Mouse (Mus musculus) heart, embryonic 14.5 days (tissue): ENCODE measurements around the gene Gpr162. TPM values are rescaled to one million over a fixed set of nuclear protein-coding genes. Genes with fewer than 3 reads are reported as not detected.

Experiments used
- ATAC-seq: fragments of 200-750 bp; cut with Nextera tagmentation; 2 replicates; pipeline ENCODE4 v1.8.0; 2017; ENCODE audit warnings: low read depth, moderate TSS enrichment; ENCODE audit not compliant: insufficient number of reproducible peaks, insufficient read depth, low FRiP score
- H3K27ac ChIP-seq, 2 experiments: fragments of 200-500 bp in 1 of 2; fragments of 300-500 bp in 1 of 2; sonication (generic) in 1 of 2; replicated peaks in 1 of 2; 2 replicates each; pipeline ENCODE4 v1.5.1; 2012 to 2014; ENCODE audit warnings: low read depth in 2 of 2, low read length in 2 of 2, control low read depth in 1 of 2, mild to moderate bottlenecking in 1 of 2, mixed read lengths in 1 of 2; ENCODE audit not compliant: control insufficient read depth in 1 of 2, insufficient read depth in 1 of 2
- H3K27me3 ChIP-seq: fragments of 300-500 bp; sonication (generic); 2 replicates; pipeline ENCODE4 v1.6.1; 2014; ENCODE audit warnings: mild to moderate bottlenecking, low read length, control low read depth; ENCODE audit not compliant: control insufficient read depth, insufficient read depth
- H3K36me3 ChIP-seq: fragments of 300-500 bp; sonication (generic); 2 replicates; pipeline ENCODE4 v1.6.1; 2014; ENCODE audit warnings: mild to moderate bottlenecking, control low read depth, low read length, mixed read lengths; ENCODE audit not compliant: control insufficient read depth, insufficient read depth
- H3K4me1 ChIP-seq, 2 experiments: fragments of 200-500 bp in 1 of 2; fragments of 300-500 bp in 1 of 2; sonication (generic) in 1 of 2; 2 replicates each; pipeline ENCODE4 v1.6.1; 2012 to 2014; ENCODE audit warnings: low read length in 2 of 2, control low read depth in 1 of 2, mixed read lengths in 1 of 2; ENCODE audit not compliant: control insufficient read depth in 2 of 2, insufficient read depth in 2 of 2
- H3K4me2 ChIP-seq: fragments of 300-500 bp; sonication (generic); 2 replicates; pipeline ENCODE4 v1.6.1; 2014; ENCODE audit warnings: mild to moderate bottlenecking, low read length
- H3K4me3 ChIP-seq, 2 experiments: fragments of 200-500 bp in 1 of 2; fragments of 300-500 bp in 1 of 2; sonication (generic) in 1 of 2; 2 replicates each; pipeline ENCODE4 v1.5.1; 2012 to 2014; ENCODE audit warnings: low read length in 2 of 2, mild to moderate bottlenecking in 2 of 2, control low read depth in 1 of 2, low read depth in 1 of 2, moderate library complexity in 1 of 2; ENCODE audit not compliant: control insufficient read depth in 1 of 2, insufficient read depth in 1 of 2
- H3K9ac ChIP-seq: fragments of 300-500 bp; sonication (generic); 2 replicates; pipeline ENCODE4 v1.6.1; 2014; ENCODE audit warnings: mild to moderate bottlenecking, low read length
- H3K9me3 ChIP-seq: fragments of 300-500 bp; sonication (generic); 2 replicates; pipeline ENCODE4 v1.6.1; 2016; ENCODE audit warnings: low read length, control low read depth; ENCODE audit not compliant: control insufficient read depth
- WGBS: fragments of 180-500 bp; shearing (Covaris S2); extraction: QIAGEN DNeasy Blood & Tissue Kit; methylation state at CpG from one replicate; pipeline ENCODE4 v1.1.7; 2014; 5-methylcytosine and 5-hydroxymethylcytosine counted together
- polyA plus RNA-seq: library from polyadenylated mRNA; unstranded; fragments of >200 nt; fragmentation: Nextera tagmentation; extraction: Ambion mirVana; gene quantifications from 2 replicates; pipeline ENCODE4 v1.2.1, GENCODE M21; 2014

Gpr162 gene
- polyA plus RNA-seq, 1 experiment from 2014 or later: 0.86 TPM

DNA sequence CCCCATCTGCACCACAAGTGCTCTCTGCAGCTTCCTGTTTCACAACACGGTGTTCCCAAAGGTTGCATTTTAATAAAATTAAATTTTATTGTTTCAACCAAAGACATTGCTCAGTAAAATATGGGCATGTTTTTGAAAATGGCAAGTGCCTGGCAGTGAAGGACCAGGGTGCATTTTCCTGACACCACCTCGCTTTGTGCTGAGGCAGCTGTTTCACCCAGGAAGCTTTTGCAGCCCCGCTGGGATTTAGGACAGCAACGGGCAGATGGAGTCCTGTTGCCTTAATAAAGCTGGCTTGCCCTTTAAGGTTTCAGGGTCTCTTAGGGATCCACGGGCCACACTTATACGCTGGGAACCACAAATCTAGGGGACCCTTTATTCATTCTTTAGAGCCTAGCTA lies 27.2 kb upstream of the Gpr162 start:
- H3K27ac ChIP-seq: no peak overlapping the region
- H3K27me3 ChIP-seq: no peaks in the 10 kb centered on the region
- H3K4me1 ChIP-seq: no peaks in the 10 kb centered on the region
- WGBS: 62% methylated on average over 6 of the region's 6 CpGs
- H3K9me3 ChIP-seq: no peaks in the 10 kb centered on the region
- H3K9ac ChIP-seq: no peak overlapping the region
- no peaks in the 10 kb centered on the region for H3K36me3 ChIP-seq
- no peak overlapping the region for H3K4me3 ChIP-seq
- no peak overlapping the region for H3K4me2 ChIP-seq
- ATAC-seq: no peak

DNA sequence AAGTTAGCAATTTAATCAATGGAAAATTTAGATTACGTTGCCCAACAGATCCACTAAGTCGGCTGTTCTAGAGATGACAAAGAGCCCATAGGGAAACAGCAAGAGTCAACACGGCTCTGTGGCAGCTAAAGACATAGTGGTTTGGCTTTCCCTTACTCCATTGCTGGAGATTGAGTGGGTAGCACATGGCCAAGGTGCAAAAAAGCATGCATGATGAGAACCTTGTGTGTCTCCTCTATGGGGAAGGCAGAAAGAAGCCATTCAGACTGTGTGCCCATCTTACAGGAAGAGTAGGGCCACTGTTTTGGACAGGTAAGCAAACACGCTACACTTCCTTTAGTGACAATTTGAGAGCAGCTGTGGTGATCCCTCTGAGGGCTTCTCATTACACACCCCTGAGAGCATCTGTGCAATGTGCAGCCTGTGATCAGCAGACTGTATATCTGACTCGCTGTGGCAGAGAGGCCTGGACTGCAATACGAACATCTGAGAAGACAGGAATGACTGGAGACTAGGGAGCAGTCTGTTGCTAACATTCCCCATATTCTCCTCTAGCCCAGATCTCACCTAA lies 24.9 kb upstream of the Gpr162 start:
- ATAC-seq: no peak
- Histone ChIP-seq H3K4me1 (peaks cover 2 to 3% of the 10 kb centered on the region in 2 experiments; a peak in 2 of 4 replicates), H3K9ac (no peak overlapping the region), H3K27me3 (no peaks in the 10 kb centered on the region), H3K9me3 (no peaks in the 10 kb centered on the region), H3K4me2 (no peak overlapping the region), H3K4me3 (no peak overlapping the region), H3K36me3 (no peaks in the 10 kb centered on the region), H3K27ac (no peak overlapping the region)
- WGBS: 85% methylated on average over 6 of the region's 6 CpGs

DNA sequence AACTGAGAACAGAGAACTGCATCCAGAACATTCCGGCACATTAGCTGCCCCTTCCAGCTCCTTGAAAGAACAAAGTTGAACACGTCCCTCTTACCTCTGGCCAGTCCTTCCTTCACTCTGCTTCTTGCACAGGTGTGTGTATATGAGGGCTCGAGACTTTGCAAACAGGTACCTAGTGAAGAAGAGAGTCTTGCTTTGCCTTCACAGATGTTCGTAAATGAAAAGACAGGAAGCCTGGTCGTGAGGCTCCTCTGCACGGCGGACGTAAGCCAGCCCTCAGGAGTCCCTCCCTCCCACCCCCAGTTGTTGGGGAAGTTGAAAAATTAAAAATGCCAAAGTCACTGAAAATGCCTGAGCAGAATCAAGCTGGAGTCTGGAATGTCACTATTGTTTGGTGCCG lies 24.2 kb upstream of the Gpr162 start, which contains the start of gene Cd4:
Gene Cd4, minus strand, starts transcription at position 236 of the 400 bp plus-strand sequence.
- Histone ChIP-seq H3K36me3 (no peaks in the 10 kb centered on the region), H3K27ac (no peak within 1 kb of the TSS), H3K9me3 (no peaks in the 10 kb centered on the region), H3K4me2 (no peak within 1 kb of the TSS), H3K4me1 (peaks cover 2 to 3% of the 10 kb centered on the region in 2 experiments; a peak in 2 of 4 replicates), H3K9ac (no peak within 1 kb of the TSS), H3K27me3 (no peaks in the 10 kb centered on the region), H3K4me3 (no peak within 1 kb of the TSS)
- 82% methylated on average over 9 of the region's 9 CpGs for WGBS
- ATAC-seq: no peak

DNA sequence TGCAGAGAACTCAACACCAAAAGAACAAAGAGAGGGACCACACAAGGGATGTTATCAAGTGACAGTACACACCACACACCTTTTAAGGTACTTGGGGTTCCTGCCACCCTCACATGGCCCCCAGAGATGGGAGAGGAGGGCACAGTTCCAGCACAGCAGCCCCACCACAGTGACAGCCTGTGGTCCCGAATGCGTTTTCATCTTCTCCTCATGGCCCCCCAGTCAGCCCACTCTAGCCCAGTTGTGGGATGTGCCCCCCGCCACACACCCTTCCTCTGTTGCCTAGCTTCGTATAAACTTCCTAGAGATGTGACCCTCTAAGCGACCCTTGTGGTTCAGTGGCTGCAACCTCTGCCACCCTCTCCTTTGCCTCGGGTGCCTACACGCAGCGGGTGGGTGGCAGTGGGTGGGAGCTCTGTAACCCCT lies 22.2 kb upstream of the Gpr162 start:
- H3K9me3 ChIP-seq: no peaks in the 10 kb centered on the region
- H3K36me3 ChIP-seq: no peaks in the 10 kb centered on the region
- 89% methylated on average over 8 of the region's 8 CpGs for whole genome bisulfite sequencing
- no peak overlapping the region for H3K27ac ChIP-seq
- H3K27me3 ChIP-seq: no peaks in the 10 kb centered on the region
- H3K4me1 ChIP-seq: peaks cover 2 to 3% of the 10 kb centered on the region in 2 experiments; a peak in 2 of 4 replicates
- no peak overlapping the region for H3K4me3 ChIP-seq
- H3K9ac ChIP-seq: no peak overlapping the region
- H3K4me2 ChIP-seq: no peak overlapping the region
- no peak for ATAC-seq

DNA sequence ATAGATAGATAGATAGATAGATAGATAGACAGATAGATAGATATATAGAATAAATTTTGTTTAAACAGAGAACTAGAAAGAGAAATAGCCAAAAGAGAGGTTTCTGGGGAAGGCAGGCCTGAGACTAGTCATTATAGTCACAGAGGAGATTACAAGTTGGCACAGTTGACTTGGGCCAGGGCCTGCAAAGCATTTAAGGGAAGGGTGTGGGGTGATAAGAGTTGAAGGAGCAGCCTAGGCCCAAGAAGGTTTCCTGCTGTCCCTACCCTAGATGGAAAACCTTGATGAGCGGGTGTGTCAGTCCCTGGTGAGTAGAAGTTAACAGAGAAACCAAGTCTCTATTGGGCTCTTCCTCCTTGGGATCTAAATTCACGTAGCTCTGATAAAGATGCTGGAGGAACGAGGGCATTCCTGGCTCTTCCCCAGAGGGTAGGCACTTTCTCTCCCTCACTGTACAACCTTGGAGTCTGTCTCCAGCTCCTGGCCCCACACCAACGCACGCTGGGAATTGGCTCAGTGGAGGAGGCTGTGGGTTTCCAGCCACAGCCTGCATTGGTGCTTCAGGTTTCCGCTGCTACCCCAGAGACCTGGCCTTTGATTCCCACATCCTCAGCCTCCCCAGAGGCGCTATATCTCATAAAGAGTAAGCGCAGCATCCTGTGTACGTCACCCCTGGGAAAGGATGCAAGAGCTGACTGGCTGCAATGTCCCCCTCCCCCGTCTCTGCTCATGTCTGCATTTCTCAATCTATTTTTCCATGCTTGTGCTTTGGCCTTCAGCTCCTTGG lies 21.1 kb upstream of the Gpr162 start:
- Histone ChIP-seq H3K9ac (no peak overlapping the region), H3K27ac (peak overlapping the region; percentile 19 to 69; a peak in 3 of 4 replicates), H3K36me3 (no peaks in the 10 kb centered on the region), H3K4me1 (peaks cover 2 to 3% of the 10 kb centered on the region in 2 experiments; a peak in 2 of 4 replicates), H3K9me3 (no peaks in the 10 kb centered on the region), H3K27me3 (no peaks in the 10 kb centered on the region), H3K4me2 (no peak overlapping the region), H3K4me3 (no peak overlapping the region)
- 49% methylated on average over 10 of the region's 10 CpGs for WGBS
- peak; percentile 78; the same call in 1 of the 2 replicates for ATAC-seq

DNA sequence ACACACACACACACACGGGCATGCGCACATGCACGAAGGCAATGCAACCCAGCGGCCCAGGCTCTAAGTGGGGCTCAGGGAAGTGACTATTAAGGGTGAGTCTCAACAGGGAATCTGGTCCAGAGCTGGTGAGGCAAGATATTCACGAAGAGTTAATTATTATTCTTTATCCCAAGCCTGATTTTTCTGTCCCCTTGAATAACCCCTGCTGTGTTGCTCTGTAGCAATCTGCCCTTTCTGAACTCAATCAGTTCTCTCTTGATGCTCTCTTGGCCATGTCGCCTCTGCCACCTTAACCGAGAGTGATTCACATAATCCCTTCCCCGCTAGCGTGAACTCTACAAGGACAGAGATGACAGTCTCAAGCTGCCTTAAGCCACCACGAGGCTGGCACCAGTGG lies 19.6 kb upstream of the Gpr162 start:
- Histone ChIP-seq H3K27ac (no peak overlapping the region), H3K9me3 (no peaks in the 10 kb centered on the region), H3K27me3 (no peaks in the 10 kb centered on the region), H3K9ac (no peak overlapping the region), H3K4me2 (no peak overlapping the region), H3K4me3 (no peak overlapping the region), H3K4me1 (peaks cover 2 to 3% of the 10 kb centered on the region in 2 experiments; a peak in 2 of 4 replicates), H3K36me3 (no peaks in the 10 kb centered on the region)
- 72% methylated on average over 10 of the region's 10 CpGs for WGBS
- no peak for ATAC-seq

DNA sequence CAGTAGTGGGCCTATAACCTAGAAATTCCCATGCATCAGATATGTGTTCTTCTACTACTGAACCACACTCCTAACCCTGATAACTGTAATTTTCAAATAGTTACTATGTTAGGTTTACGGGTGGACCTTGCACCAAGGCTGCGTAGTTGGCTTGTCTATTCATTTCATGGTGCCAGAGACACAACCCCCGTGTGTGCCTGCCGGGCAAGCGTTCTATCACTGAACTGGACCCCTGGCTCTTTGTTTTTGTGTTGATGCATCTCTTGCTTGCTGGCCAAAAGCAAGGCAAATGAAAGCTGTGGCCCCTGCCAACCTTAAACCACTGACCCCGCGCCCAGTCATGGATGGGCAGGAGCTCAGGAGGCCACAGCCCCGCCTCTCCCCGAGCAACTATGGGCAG lies 18.0 kb upstream of the Gpr162 start:
- Histone ChIP-seq H3K9me3 (no peaks in the 10 kb centered on the region), H3K36me3 (no peaks in the 10 kb centered on the region), H3K27ac (no peak overlapping the region), H3K4me2 (no peak overlapping the region), H3K4me3 (no peak overlapping the region), H3K27me3 (no peaks in the 10 kb centered on the region), H3K9ac (no peak overlapping the region), H3K4me1 (peaks cover 2 to 3% of the 10 kb centered on the region in 2 experiments; a peak in 2 of 4 replicates)
- WGBS: 89% methylated on average over 9 of the region's 9 CpGs
- ATAC-seq: no peak
